Mouse (Mus musculus) gastrocnemius, postnatal 14 days (tissue): ENCODE data around the gene Abcf3. TPM values are rescaled to one million over a fixed set of nuclear protein-coding genes. Genes with fewer than 3 reads are reported as not detected.

Experiments
- DNase-seq: peaks from one replicate; pipeline ENCODE4 v3.0.0; 2021; ENCODE audit warnings: mixed read lengths
- intact Hi-C: fragments of 180-260 bp; cut with DNase I; formaldehyde crosslinking; loops from one replicate; pipeline ENCODE4 v1.15.1; 2025; ENCODE audit warnings: low total_unique reads
- total RNA-seq, 2 experiments: library from RNA; stranded (reverse); gene quantifications; 2 replicates each; pipeline ENCODE4 v1.2.3; 2021

The Abcf3 gene
- total RNA-seq, 2 experiments from 2014 or later = 47.1 to 53.6 TPM

GRCm38 (mm10) chr16:20537601-20538320 lies 10.6 kb upstream of the Abcf3 start:
- intact Hi-C loops = no loop called here
- no peak for DNase-seq

DNA sequence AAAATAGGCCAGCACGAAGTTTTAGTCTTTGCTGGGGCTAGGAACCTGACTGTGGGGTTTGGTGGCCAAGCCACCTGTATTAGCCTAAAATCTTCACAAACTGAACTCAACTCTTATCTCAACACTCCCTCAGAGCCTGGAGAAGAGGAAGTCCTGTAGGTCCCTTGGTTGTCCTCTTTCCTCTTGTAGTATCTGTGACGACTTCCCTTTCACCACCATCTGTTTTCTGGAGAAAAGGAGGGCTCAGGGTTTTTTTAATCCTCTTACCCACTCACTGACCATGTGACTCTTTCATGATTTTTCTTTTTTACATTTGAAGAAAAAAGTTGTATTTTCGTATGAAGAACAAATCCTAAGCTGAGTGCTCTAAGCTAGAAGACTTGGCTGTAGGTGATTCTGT lies 8.7 kb upstream of the Abcf3 start:
- intact Hi-C loops = no loop called here
- DNase-seq = no peak

- intact Hi-C loops = no loop called here
- DNase-seq = no peak
These were observed 7.9 kb upstream of the Abcf3 start for GRCm38 (mm10) chr16:20540438-20540837.

DNA sequence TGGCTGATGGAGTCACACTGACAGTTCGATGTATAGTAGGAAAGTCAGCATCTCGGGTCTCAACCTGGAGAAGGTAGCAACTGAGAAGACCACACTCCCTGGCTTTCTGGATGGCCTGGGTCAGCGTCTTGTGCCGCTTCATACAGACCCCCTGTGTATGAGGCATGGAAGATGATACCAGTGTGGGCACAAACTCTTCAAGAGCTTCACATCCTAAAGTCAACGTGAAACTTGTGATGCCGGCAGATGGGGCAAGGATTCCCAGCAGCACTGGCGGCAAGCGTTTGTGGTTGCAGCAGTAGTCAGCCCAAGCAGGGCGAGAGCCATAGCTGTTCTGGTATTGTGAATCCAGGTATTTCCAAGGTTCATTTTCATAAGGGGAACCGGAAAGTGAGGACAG lies 2.7 kb upstream of the Abcf3 start:
- DNase-seq = no peak
- intact Hi-C loops = no loop called here

- intact Hi-C loops = no loop called here
- no peak for DNase-seq
These were observed 954 bp upstream of the Abcf3 start for GRCm38 (mm10) chr16:20547423-20547822.

- intact Hi-C loops = no loop called here
These were observed 784 bp downstream of the Abcf3 start for GRCm38 (mm10) chr16:20549161-20549560.

DNA sequence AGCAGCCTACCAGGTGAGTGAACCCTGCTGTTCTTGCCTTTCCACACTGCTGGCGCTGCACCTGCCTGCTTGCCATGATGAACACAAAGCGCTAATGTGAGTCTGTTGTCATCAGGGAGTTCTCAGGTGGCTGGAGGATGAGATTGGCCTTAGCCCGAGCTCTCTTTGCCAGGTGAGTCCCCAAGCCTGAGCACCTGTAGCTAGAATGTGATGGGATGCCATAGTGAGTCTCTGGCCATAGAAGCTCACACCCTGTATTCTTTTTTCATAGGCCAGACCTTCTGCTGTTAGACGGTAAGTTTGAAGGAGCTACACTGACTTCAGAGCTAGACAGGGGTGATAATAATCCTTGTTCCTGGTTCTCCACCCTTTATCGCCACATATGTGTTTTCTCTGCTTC lies 3.3 kb downstream of the Abcf3 start:
- DNase-seq = no peak
- intact Hi-C loops = loop anchor here (10.0 kb wide), 1 partner anchor 53 kb away; no protein-coding TSS in a partner anchor

More at GRCm38 (mm10) chr16:20549161-20549560, 784 bp downstream of the Abcf3 start:
- no peak for DNase-seq

DNA sequence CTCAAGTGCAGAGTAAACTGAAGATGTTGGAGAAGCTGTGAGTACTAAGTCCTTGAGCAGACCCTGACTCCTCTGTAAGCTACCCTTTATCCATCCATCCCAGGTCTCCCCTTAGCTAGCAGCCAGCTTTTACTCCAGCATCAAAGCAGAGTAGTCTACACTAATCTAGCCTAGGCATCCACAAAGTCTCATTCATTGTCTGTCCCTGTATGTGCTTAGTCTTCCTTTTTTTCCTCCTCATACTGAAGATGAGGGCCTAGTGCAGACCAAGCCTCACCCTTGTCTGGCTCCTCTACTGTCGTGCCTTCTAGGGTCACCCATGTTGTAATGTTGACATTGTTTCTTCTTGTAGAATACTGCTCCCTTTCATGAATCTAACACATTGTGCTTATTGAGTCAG lies 4.2 kb downstream of the Abcf3 start:
- no peak for DNase-seq
- intact Hi-C loops = loop anchor here (10.0 kb wide), 1 partner anchor 52 kb away; no protein-coding TSS in a partner anchor

DNA sequence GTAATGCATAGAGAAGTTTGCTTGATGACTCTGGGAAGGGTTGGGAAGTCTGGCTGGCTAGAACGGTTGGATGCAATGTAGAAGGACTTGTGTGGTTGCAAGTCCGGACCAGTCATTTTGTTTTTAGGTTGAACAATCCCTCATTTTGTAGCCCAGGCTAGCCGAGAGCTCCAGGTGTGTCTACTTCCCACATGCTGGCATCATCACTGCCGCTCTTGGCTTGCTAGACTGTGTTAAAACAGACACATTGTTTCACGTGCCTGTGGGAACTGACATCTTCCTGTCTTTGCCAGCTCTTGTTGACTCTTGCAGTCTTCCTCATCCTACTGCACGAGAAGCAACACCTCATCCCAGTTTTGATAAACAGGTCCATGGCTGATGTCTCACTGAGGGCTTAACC lies 6.6 kb downstream of the Abcf3 start:
- intact Hi-C loops = loop anchor here (10.0 kb wide), 1 partner anchor 50 kb away; no protein-coding TSS in a partner anchor
- no peak for DNase-seq

GRCm38 (mm10) chr16:20557381-20557780 lies 9.0 kb downstream of the Abcf3 start:
- no peak for DNase-seq
- intact Hi-C loops = loop anchor here (10.0 kb wide), 1 partner anchor 47 kb away; no protein-coding TSS in a partner anchor

DNA sequence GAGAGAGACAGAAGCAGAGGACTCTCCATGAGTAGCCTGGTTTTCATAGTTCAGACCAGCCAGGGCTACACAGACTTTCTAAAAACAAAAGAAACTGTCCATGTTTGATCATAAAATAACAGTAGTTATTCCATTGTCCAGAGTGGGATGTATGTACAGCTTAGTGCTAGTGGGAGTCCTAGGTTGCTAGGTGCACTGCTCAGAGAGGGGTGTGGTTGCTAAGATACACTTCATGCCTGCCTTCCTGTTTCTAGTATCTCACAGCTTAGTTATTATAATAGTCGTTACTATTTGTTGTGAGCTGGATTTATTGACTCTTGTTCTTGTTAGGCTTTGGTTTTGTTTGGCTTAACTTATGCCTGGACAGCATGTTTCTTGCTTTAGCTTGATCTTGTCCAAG lies 16.7 kb downstream of the Abcf3 start:
- intact Hi-C loops = no loop called here
- DNase-seq = no peak

GRCm38 (mm10) chr16:20589366-20589938 lies 41.1 kb downstream of the Abcf3 start, which contains the start of gene Vwa5b2:
TSS of gene Vwa5b2 (plus strand) at chr16:20589471.
- intact Hi-C loops = no loop called here
- DNase-seq = no peak

DNA sequence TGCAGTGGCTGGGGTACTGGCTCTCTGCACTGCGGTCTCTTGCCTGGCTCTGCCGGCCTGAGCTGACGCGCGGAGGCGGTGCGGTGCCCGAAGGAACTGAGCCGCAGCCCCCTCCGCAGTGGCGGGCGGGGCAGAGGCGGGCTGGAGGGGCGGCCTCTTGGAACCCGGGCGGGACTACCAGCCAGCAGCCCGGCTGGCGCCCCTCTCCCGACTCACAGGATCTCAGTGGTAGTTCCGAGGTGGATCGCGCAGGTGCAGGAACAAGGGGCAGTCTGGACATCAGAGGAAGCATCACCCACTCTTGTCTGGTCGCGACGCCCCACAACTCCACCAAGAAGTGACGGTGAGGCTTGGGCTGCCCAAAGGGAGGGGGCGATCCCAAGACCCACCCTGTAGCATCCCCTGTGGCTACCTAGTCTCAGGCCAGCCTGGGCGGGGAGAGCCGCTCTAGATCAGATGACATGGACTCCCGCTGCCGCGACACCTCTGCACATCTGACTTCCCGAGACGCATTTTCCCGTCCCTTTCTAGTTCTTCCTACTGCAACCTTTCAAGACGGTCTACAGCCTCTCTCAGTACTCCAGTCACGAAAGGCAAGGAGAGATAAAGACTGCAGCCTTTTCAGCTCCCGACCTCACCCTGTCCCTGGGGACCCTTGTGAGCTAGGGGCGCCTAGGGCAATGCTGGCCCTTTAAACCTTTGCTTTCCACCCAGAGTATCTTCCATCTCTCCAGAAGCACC lies 41.7 kb downstream of the Abcf3 start:
- peak; percentile 23 for DNase-seq
- intact Hi-C loops = no loop called here

GRCm38 (mm10) chr16:20590680-20591038 lies 42.3 kb downstream of the Abcf3 start:
- intact Hi-C loops = no loop called here
- DNase-seq = no peak

GRCm38 (mm10) chr16:20591076-20591705 lies 42.8 kb downstream of the Abcf3 start:
- DNase-seq = no peak
- intact Hi-C loops = no loop called here

GRCm38 (mm10) chr16:20595060-20595673 lies 46.8 kb downstream of the Abcf3 start:
- intact Hi-C loops = no loop called here
- no peak for DNase-seq

- intact Hi-C loops = no loop called here
- DNase-seq = no peak
These were observed 47.4 kb downstream of the Abcf3 start for GRCm38 (mm10) chr16:20595737-20596136.

GRCm38 (mm10) chr16:20596687-20597441 lies 48.5 kb downstream of the Abcf3 start:
- DNase-seq = no peak
- intact Hi-C loops = no loop called here

GRCm38 (mm10) chr16:20600511-20600910 lies 52.1 kb downstream of the Abcf3 start:
- intact Hi-C loops = loop anchor here (10.0 kb wide), 1 partner anchor 46 kb away; no protein-coding TSS in a partner anchor
- no peak for DNase-seq
